In the genomic region with DNA sequence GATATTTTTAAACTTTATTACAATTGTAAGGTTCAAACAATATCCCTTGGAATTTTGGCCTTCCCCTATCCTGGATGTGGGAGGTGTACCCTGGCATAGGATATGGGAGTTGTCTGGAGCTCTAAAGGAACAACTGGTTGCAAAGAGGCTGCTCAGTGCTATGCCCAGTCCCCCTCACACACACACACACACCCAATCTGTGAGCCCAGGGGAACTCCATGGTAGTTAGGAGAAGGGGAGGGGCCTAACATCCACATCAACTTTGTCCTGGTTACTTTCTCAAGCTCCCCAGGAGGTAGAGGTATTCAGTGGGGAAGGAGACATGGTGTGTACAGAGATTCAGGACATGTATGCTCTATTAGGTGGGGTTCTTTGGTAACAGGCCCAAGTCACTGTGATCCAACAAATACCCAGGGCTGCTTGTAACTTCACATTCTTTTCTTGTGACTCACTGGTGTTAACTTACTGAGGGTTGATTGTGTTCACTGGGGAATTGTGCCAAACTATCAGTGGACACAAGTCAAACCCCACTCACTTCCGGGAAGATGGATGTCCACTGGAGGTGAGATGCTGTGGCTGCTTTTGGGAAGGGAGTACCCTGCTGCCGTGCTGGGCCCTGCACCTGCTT, we compare ENCODE assay signal across 16 mouse cellular contexts. TPM values are rescaled to one million over a fixed set of nuclear protein-coding genes. Genes with fewer than 3 reads are reported as not detected.
DNase-seq lines count a peak whose midpoint lies in the region; ATAC-seq and TF ChIP-seq lines count a peak whose summit lies in the region.
"Had no signal": no experiment of that assay in that cellular context is flagged by ENCODE, and none has a peak within 500 bp of the region (broad histone marks: within the 10 kb centered on the region; RNA-seq: fewer than 3 reads in every experiment).

No protein-coding gene starts in this region.

- 0 out of 2 replicates have a peak, but pooled peaks cover 3% of the 10 kb centered on the region for H3K27me3 ChIP-seq in heart, embryonic 13.5 days (replicated peaks)
- no peaks in the 10 kb centered on the region for H3K27me3 ChIP-seq in liver, embryonic 15.5 days
- H3K27me3 ChIP-seq: forebrain, embryonic 15.5 days had no signal

- no peak overlapping the region; the same call in 1 of the 2 replicates for H3K27ac ChIP-seq in heart, embryonic 13.5 days (replicated peaks)
- peak overlapping the region; percentile 85 for H3K27ac ChIP-seq in liver, embryonic 15.5 days (replicated peaks)
- no peak overlapping the region for H3K27ac ChIP-seq in left cerebral cortex, adult 2 months
- H3K27ac ChIP-seq: forebrain, embryonic 15.5 days had no signal

- ATAC-seq in heart, embryonic 13.5 days (ENCODE audit: extremely low read depth, insufficient number of reproducible peaks, low FRiP score, low TSS enrichment) = no peak
- ATAC-seq in liver, embryonic 15.5 days (ENCODE audit: insufficient read depth) = peak; percentile 72
- ATAC-seq: forebrain, embryonic 15.5 days had no signal

- H3K36me3 ChIP-seq in heart, embryonic 13.5 days = no peaks in the 10 kb centered on the region
- no peaks in the 10 kb centered on the region for H3K36me3 ChIP-seq in liver, embryonic 15.5 days (replicated peaks)
- H3K36me3 ChIP-seq: forebrain, embryonic 15.5 days had no signal

- no peak overlapping the region for H3K4me3 ChIP-seq in heart, embryonic 13.5 days
- no peak overlapping the region for H3K4me3 ChIP-seq in liver, embryonic 15.5 days (replicated peaks)
- H3K4me3 ChIP-seq in left cerebral cortex, adult 2 months = no peak overlapping the region
- H3K4me3 ChIP-seq: forebrain, embryonic 15.5 days had no signal

- intact Hi-C loops in heart, postnatal 36 days (cut with DNase I) = no loop called here
- intact Hi-C loops in left cerebral cortex, adult 2 months (cut with DNase I) = no loop called here

- H3K4me2 ChIP-seq in heart, embryonic 13.5 days = 0 out of 2 replicates have a peak overlapping the region, but pooled peaks have one; percentile 1
- H3K4me2 ChIP-seq in liver, embryonic 15.5 days = peak overlapping the region; percentile 51
- H3K4me2 ChIP-seq: forebrain, embryonic 15.5 days had no signal

- H3K9ac ChIP-seq in heart, embryonic 13.5 days = no peak overlapping the region
- peak overlapping the region; percentile 1; the same call in 1 of the 2 replicates for H3K9ac ChIP-seq in liver, embryonic 15.5 days
- H3K9ac ChIP-seq: forebrain, embryonic 15.5 days had no signal

- no peaks in the 10 kb centered on the region for H3K9me3 ChIP-seq in heart, embryonic 13.5 days
- H3K9me3 ChIP-seq in liver, embryonic 15.5 days (replicated peaks) = no peaks in the 10 kb centered on the region
- H3K9me3 ChIP-seq: forebrain, embryonic 15.5 days had no signal

- TF ChIP-seq CTCF in left cerebral cortex, adult 2 months (IDR thresholded peaks at IDR 0.05) = no peak

- WGBS in heart, embryonic 13.5 days = 39% methylated on average over 2 of the region's 2 CpGs
- WGBS in liver, embryonic 15.5 days (ENCODE audit: insufficient replicate concordance) = 72% methylated on average over 2 of the region's 2 CpGs

- H3K4me1 ChIP-seq in heart, embryonic 13.5 days = peaks cover 54% of the 10 kb centered on the region
- peaks cover 62% of the 10 kb centered on the region for H3K4me1 ChIP-seq in liver, embryonic 15.5 days (replicated peaks)

- DNase-seq in heart, postnatal 36 days = no peak
- DNase-seq in 3134 (ENCODE audit: extremely low read depth, insufficient read length, low spot score) = peak; percentile 80
- DNase-seq in c-Kit-positive CD71-positive TER-119-positive erythroid progenitor cells, embryonic 14.5 days (ENCODE audit: low spot score) = peak; percentile 52
- no peak for DNase-seq in left cerebral cortex, adult 2 months (ENCODE audit: extremely low spot score in 1 of 2, low spot score in 2 of 2)
- DNase-seq in adrenal gland, postnatal 25 days = no peak
- no peak for DNase-seq in ovary, postnatal 10 days (ENCODE audit: low spot score)
- DNase-seq: cerebellum, adult 9-10 months; embryo, embryonic 11 days; gastrocnemius, postnatal 14 days; heart, postnatal 4 days; kidney, postnatal 4 days; thymus, postnatal 25 days had no signal

RNA-seq across cellular contexts. Expression of gene Acer3, which starts 9.5 kb away (rescaled TPM):
- polyA plus RNA-seq in heart, embryonic 13.5 days (2015; fragmentation: Nextera tagmentation; extraction: Ambion mirVana) = 18.9 and 24.6 TPM in 2 replicates
- 10 to 100 TPM; 12.8 to 13.5 TPM for total RNA-seq in heart, postnatal 36 days (2021)
- 25.0 and 26.9 TPM in 2 replicates for polyA plus RNA-seq in liver, embryonic 15.5 days (2015; fragmentation: Nextera tagmentation; extraction: Ambion mirVana)
- total RNA-seq in left cerebral cortex, adult 2 months (2021) = 10 to 100 TPM; 22.2 to 25.4 TPM
- 12.9 and 20.0 TPM in 2 replicates for total RNA-seq in adrenal gland, postnatal 25 days (2021)

RNA-seq across cellular contexts. Expression of gene Tsku, which starts 30.6 kb away (rescaled TPM):
- 5.7 and 6.7 TPM in 2 replicates for polyA plus RNA-seq in heart, embryonic 13.5 days (2015; fragmentation: Nextera tagmentation; extraction: Ambion mirVana)
- 1 to 10 TPM; 2.8 to 3.2 TPM for total RNA-seq in heart, postnatal 36 days (2021)
- 1.3 and 1.6 TPM in 2 replicates for polyA plus RNA-seq in liver, embryonic 15.5 days (2015; fragmentation: Nextera tagmentation; extraction: Ambion mirVana)
- 1 to 10 TPM; 2.9 to 3.4 TPM for total RNA-seq in left cerebral cortex, adult 2 months (2021)
- total RNA-seq in adrenal gland, postnatal 25 days (2021) = 22.9 and 40.6 TPM in 2 replicates
- total RNA-seq: neutrophil, adult 5-6 weeks had no signal

Comparison
In these comparisons a context has a peak if more than half of its experiments do, and no peak if none do; other contexts are left out.
1. DNase-seq: peak in 3134 (single experiment) and c-Kit-positive CD71-positive TER-119-positive erythroid progenitor cells, embryonic 14.5 days (single experiment); none in heart, postnatal 36 days (0 of 2), left cerebral cortex, adult 2 months (0 of 2), adrenal gland, postnatal 25 days (single experiment) and ovary, postnatal 10 days (single experiment).